Mouse (Mus musculus) mature B cell (primary cell): ENCODE measurements around the gene Eef2kmt.
"Not testable (repeated sequence)": the region's sequence is repeated elsewhere in the genome, so short reads cannot be mapped to it uniquely, and the experiment has no call there.

Source experiments
- in situ Hi-C: fragments of 300-500 bp; cut with MboI; formaldehyde crosslinking; loops from 2 replicates; pipeline ENCODE4 v1.14.3; 2019

The Eef2kmt gene

GRCm38 (mm10) chr16:5255779-5256496, at the start of gene Eef2kmt:
TSS of gene Eef2kmt (minus strand) at chr16:5255983.
- in situ Hi-C loops: no loop called here

- in situ Hi-C loops: no loop called here
Observed at GRCm38 (mm10) chr16:5295238-5295637, 39.5 kb upstream of the Eef2kmt start.

GRCm38 (mm10) chr16:5285376-5285775, 29.6 kb upstream of the Eef2kmt start:
- in situ Hi-C loops: no loop called here

- in situ Hi-C loops: no loop called here
Observed at GRCm38 (mm10) chr16:5282686-5283085, 26.9 kb upstream of the Eef2kmt start.

- in situ Hi-C loops: no loop called here
Observed at GRCm38 (mm10) chr16:5279571-5280222, 23.9 kb upstream of the Eef2kmt start.

GRCm38 (mm10) chr16:5272371-5272770, 16.6 kb upstream of the Eef2kmt start:
- in situ Hi-C loops: no loop called here

GRCm38 (mm10) chr16:5271411-5272035, 15.7 kb upstream of the Eef2kmt start:
- in situ Hi-C loops: no loop called here

GRCm38 (mm10) chr16:5263926-5264325, 8.1 kb upstream of the Eef2kmt start:
- in situ Hi-C loops: no loop called here

GRCm38 (mm10) chr16:5263156-5263555, 7.4 kb upstream of the Eef2kmt start:
- in situ Hi-C loops: no loop called here

GRCm38 (mm10) chr16:5255081-5255740, 572 bp downstream of the Eef2kmt start:
- in situ Hi-C loops: no loop called here

GRCm38 (mm10) chr16:5254346-5255025, 1.3 kb downstream of the Eef2kmt start:
- in situ Hi-C loops: no loop called here

- in situ Hi-C loops: no loop called here
Observed at GRCm38 (mm10) chr16:5252260-5252659, 3.5 kb downstream of the Eef2kmt start.

- in situ Hi-C loops: no loop called here
Observed at GRCm38 (mm10) chr16:5250891-5251290, 4.9 kb downstream of the Eef2kmt start.

- in situ Hi-C loops: no loop called here
Observed at GRCm38 (mm10) chr16:5244411-5244810, 11.4 kb downstream of the Eef2kmt start.

GRCm38 (mm10) chr16:5242882-5243281, 12.9 kb downstream of the Eef2kmt start:
- in situ Hi-C loops: no loop called here

- in situ Hi-C loops: no loop called here
Observed at GRCm38 (mm10) chr16:5242355-5242754, 13.4 kb downstream of the Eef2kmt start.

GRCm38 (mm10) chr16:5233418-5234313, 22.1 kb downstream of the Eef2kmt start, which contains the start of gene Alg1:
TSS of gene Alg1 (plus strand) at chr16:5233621.
- in situ Hi-C loops: no loop called here

GRCm38 (mm10) chr16:5232982-5233381, 22.8 kb downstream of the Eef2kmt start:
- in situ Hi-C loops: no loop called here

- in situ Hi-C loops: not testable (repeated sequence)
Observed at GRCm38 (mm10) chr16:5228103-5228502, 27.7 kb downstream of the Eef2kmt start.

GRCm38 (mm10) chr16:5227501-5227900, 28.3 kb downstream of the Eef2kmt start:
- in situ Hi-C loops: not testable (repeated sequence)

- in situ Hi-C loops: not testable (repeated sequence)
Observed at GRCm38 (mm10) chr16:5226534-5226933, 29.2 kb downstream of the Eef2kmt start.
